Mouse (Mus musculus): ENCODE data around the gene Tmem129. TPM values are rescaled to one million over a fixed set of nuclear protein-coding genes. Genes with fewer than 3 reads are reported as not detected.

The Tmem129 gene
- 10 to 100 TPM; 20.2 to 21.8 TPM for total RNA-seq (2021)
- long read RNA-seq, experiment 1, transcript Tmem129-201 (4 exons, 2,828 nt) = major isoform, 23 of 42 reads
- long read RNA-seq, experiment 1, partial matches to known transcripts = 6 of 42 reads
- long read RNA-seq, experiment 1, other reads (novel, unspliced or antisense) = 10 of 42 reads
- long read RNA-seq, experiment 2, transcript Tmem129-201 (4 exons, 2,828 nt) = major isoform, 23 of 47 reads
- long read RNA-seq, experiment 2, partial matches to known transcripts = 7 of 47 reads
- long read RNA-seq, experiment 2, other reads (novel, unspliced or antisense) = 13 of 47 reads

DNA sequence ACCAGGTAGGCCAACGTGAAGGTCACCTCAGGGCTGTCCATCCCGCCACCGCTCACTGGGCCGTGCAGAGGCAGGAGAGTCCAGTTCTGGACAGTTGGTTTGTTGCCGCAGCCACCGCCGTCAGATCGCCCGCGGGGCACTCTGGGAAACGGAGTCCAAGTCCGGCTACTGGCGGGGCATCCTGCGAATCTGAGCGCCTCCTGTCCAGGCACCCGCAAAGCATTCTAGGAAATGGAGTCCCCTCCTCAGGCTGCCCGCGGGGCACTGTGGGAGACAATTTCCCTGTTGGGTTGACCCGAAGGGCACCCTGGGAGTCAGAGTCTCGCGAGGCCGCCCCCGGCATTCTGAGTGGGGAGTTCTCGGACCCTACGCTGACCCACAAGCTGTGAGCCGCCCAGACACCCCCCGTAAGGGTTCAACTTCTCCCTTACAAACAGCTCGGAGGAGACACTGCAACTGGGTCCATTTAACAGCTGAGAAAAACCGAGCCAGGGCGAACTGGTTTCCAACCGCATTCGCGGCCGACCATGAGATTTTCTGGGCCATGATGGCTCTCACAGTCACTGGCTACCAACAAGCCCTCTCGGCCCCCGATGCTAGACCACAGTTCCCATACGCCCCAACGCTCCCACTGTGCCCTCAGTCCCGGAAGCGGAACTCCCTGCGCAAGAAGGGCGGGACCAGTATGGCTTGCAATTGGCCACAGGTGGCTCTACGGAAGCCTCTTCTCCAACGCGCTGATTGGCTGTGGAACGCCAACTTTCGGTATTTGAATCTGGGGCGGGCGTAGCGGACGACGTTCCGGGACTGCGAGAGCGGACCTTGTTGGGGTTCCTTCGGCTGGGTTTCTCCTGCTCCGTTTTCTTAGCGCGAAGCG lies at the start of gene Tmem129, which contains the start of gene Tacc3:
TSS of gene Tmem129 (minus strand) at position 630 of the 877 bp plus-strand sequence.
TSS of gene Tacc3 (plus strand) at position 342 of the 877 bp plus-strand sequence.
- peak; percentile 86 to 95 for DNase-seq (ENCODE audit: low spot score in 2 of 2)

DNA sequence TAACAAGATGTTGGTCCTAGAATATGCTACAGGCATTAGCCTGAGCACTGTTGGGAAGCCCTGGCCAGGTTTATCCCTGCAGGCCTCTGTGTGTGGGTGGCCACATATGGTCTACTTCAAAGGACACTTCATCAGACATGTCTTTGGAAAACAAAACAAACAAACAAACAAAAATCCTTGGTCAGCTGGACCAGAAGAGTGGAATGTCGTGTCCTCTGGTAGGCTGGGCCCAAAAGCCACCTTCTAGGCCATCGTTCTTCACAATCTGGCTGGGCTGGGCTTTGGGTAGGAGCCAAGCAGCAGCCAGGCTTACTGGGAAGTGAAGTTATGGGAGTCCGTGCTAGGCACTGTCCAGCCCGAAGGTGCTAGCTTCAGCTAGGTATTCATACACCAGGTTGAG lies 48.9 kb upstream of the Tmem129 start:
- no peak for DNase-seq (ENCODE audit: low spot score in 2 of 2)

DNA sequence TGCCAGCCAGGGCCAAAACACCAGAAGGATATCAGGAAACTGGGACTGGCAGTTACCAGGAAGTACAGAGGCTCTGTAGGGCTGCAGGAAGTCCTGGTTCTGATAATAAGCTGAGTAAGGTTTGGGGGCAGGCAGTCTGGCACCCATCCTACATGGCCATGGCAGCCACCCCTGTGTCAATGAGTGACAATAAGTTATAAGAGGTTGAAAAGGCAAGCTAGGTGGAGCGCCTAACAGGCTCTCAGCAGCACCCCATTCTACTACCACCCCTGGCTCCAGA lies 48.1 kb upstream of the Tmem129 start:
- no peak for DNase-seq (ENCODE audit: low spot score in 2 of 2)

GRCm38 (mm10) chr5:33705612-33706349 lies 47.6 kb upstream of the Tmem129 start:
- DNase-seq (ENCODE audit: low spot score in 2 of 2) = no peak

- DNase-seq (ENCODE audit: low spot score in 2 of 2) = no peak
Observed at GRCm38 (mm10) chr5:33704945-33705611, 46.9 kb upstream of the Tmem129 start.

DNA sequence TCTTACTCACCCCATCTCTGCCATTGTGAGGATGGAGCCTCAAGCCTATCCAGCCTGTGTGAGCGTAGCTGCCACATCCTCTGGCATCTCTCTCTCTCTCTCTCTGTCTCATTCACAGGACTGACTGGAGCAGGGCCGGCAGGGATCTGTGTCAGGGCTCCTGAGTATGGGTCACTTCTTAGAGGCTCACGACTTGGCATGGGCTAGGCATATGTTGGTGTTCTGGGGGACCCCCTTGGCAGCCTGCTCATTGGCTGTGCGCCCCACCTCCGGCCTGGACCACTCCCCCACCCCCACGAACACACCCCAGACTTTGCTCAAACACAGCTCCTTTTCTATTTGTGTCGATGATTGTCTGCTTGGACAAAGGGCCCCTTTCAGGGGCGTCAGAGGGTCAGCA lies 45.8 kb upstream of the Tmem129 start:
- no peak for DNase-seq (ENCODE audit: low spot score in 2 of 2)

GRCm38 (mm10) chr5:33701832-33702231 lies 43.6 kb upstream of the Tmem129 start:
- DNase-seq (ENCODE audit: low spot score in 2 of 2) = no peak

GRCm38 (mm10) chr5:33700010-33700409 lies 41.8 kb upstream of the Tmem129 start:
- no peak for DNase-seq (ENCODE audit: low spot score in 2 of 2)

GRCm38 (mm10) chr5:33698669-33699068 lies 40.5 kb upstream of the Tmem129 start:
- no peak for DNase-seq (ENCODE audit: low spot score in 2 of 2)

- no peak for DNase-seq (ENCODE audit: low spot score in 2 of 2)
Observed at GRCm38 (mm10) chr5:33697947-33698512, 39.8 kb upstream of the Tmem129 start.

DNA sequence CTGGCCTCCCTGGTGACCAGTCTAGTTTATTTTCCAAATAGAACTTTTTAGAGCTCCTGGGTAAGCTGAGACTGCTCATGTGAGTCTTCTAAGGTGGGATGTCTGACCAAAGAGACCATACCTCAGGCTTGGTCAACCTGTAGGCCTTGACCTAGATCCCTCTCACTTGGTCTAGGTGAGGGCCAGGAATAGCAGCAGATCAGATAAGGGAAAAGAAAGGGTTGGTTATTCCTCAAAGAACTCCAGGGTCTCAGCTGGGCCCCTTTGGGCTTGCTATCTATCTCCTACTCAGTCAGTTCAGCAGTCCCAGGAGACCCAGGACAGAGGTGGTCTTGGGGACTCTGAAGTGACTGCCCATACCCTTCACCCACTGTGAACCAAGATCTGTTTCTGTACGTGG lies 39.3 kb upstream of the Tmem129 start:
- no peak for DNase-seq (ENCODE audit: low spot score in 2 of 2)

DNA sequence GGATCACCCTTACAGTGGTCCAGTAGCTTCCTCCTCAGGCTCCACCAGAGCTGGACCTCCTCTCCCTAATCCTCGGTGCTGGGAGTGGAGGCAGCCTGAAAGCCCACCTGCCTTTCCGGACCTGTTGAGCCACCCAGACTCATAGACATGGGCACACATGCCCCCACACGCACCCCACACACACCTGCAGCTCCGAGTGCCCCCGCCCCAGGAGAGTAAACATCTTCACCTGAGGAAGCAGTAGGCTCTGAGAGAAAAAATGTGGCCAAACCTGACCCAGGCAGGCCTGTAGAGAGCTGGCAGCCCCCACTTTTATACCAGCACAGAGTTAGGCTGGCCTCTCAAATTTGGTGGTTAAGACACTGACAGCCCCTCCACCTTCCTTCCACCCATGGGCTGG lies 38.2 kb upstream of the Tmem129 start:
- DNase-seq (ENCODE audit: low spot score in 2 of 2) = no peak

DNA sequence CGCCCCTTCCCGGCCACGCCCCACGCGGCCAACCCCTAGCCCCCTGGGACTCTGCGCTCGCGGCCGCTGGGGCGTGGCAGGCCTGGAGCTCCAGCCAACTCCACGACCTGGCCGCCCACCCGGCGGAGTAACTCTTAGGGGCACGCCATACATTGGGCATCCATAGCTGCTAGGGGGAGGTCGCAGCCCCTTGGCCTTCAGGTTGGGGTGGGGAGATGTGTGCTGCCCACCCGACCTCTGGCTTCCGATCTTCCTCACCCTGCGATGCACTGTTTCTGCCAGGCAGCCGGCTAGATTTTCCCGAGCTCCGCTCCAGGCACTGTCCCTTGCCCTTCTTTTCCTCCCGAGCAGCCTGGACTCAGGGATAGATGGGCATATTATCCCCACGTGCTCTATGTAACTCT lies 37.5 kb upstream of the Tmem129 start:
- DNase-seq (ENCODE audit: low spot score in 2 of 2) = no peak

- no peak for DNase-seq (ENCODE audit: low spot score in 2 of 2)
Observed at GRCm38 (mm10) chr5:33694848-33695717, 36.9 kb upstream of the Tmem129 start.

GRCm38 (mm10) chr5:33694461-33694847 lies 36.2 kb upstream of the Tmem129 start:
- DNase-seq (ENCODE audit: low spot score in 2 of 2) = no peak

- DNase-seq (ENCODE audit: low spot score in 2 of 2) = no peak
Observed at GRCm38 (mm10) chr5:33692393-33692792, 34.2 kb upstream of the Tmem129 start.

DNA sequence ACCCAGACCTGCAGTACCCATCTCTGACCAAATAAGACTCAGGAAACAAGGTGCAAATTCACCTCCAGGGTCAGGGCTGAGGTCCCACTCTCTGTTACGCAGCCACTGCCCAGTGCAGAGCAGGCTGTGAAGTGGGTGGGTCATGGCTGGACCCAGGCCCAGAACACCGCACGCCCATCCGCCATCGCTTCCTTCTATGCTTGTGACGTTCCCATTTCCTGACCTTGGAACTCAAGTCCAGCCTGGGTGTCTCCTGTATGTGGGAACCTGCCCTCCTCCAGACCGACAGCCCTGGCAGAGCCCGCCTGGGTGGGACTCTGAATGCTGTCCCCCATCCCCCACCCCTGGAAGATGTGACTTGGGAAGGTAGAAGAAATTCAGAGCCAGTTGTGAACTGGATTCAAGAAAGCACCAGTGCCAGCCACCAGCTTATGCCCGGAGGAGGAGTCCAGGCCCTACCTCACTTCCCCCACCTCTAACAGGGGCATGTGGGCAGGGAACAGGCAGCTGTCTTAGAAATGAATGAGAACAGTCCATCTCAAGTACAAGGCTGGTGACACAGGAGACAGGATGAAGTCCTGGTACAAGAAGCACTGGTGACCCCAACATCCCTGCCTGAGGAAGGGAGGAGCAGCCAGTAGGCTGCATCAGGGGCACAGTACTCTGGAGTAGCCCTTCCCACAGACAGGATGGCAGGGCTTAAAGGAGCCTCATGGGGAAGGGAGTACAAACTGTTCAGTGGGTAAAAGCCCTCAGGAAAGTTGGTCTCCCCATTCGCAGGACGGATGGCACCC lies 31.8 kb upstream of the Tmem129 start:
- no peak for DNase-seq (ENCODE audit: low spot score in 2 of 2)

GRCm38 (mm10) chr5:33689221-33689844 lies 31.1 kb upstream of the Tmem129 start:
- DNase-seq (ENCODE audit: low spot score in 2 of 2) = no peak
